Mouse (Mus musculus) spleen, adult 2 months (tissue): ENCODE measurements at regions not wholly inside any gene's neighbourhood (a gene's known extent, or its start where the extent isn't known, plus 50 kb on each side); places are given as distances from the start of the nearest gene placed in this dataset.

Experiments used
- CTCF ChIP-seq: fragments of 200-500 bp; IDR thresholded peaks from 2 replicates; pipeline ENCODE4 v1.5.1; 2011; ENCODE audit warnings: mild to moderate bottlenecking, inconsistent platforms; ENCODE audit not compliant: insufficient read depth, insufficient read length, insufficient replicate concordance; ENCODE audit errors: extremely low read depth
- POLR2A ChIP-seq: fragments of 200-500 bp; IDR thresholded peaks from 2 replicates; pipeline ENCODE4 v1.6.1; 2011; ENCODE audit warnings: low read depth, low read length, inconsistent platforms

GRCm38 (mm10) chr1:73140557-73141345, 125.0 kb upstream of the Tnp1 start:
- no peak for TF ChIP-seq CTCF
- TF ChIP-seq POLR2A = no peak
